Mouse (Mus musculus): Measurements from ENCODE around the gene Gm10192.

GRCm38 (mm10) chr4:97180396-97180795 is 2.6 kb downstream of the Gm10192 start:
- no peak for TF ChIP-seq CTCF (IDR thresholded peaks at IDR 0.05 in 2 of 3, conservative IDR thresholded peaks at IDR 0.05 in 1 of 3; ENCODE audit: control insufficient read depth in 1 of 3, insufficient read depth in 1 of 3, low read depth in 2 of 3, low read length in 3 of 3, poor library complexity in 1 of 3, severe bottlenecking in 1 of 3)
- TF ChIP-seq POLR2AphosphoS5 (IDR thresholded peaks at IDR 0.05; ENCODE audit: borderline replicate concordance, low read depth, low read length) = no peak
- no peak for TF ChIP-seq JUND (IDR thresholded peaks at IDR 0.05; ENCODE audit: low read depth, low read length)
- no peak for TF ChIP-seq GABPA (IDR thresholded peaks at IDR 0.05; ENCODE audit: low read depth, low read length)
- no peak for TF ChIP-seq MYB (IDR thresholded peaks at IDR 0.05; ENCODE audit: low read depth, low read length)
- TF ChIP-seq KAT2A (conservative IDR thresholded peaks at IDR 0.05; ENCODE audit: low read depth, low read length) = no peak
- no peak for TF ChIP-seq BHLHE40 (IDR thresholded peaks at IDR 0.05; ENCODE audit: borderline replicate concordance, low read depth, low read length)
- no peak for TF ChIP-seq MXI1 (IDR thresholded peaks at IDR 0.05; ENCODE audit: low read depth, low read length)
- no peak for TF ChIP-seq TCF12 (IDR thresholded peaks at IDR 0.05; ENCODE audit: low read depth, low read length)

All from MEL (cell line).